Mouse (Mus musculus) mammary gland, adult 2 months (tissue): ENCODE data around the gene Gm10401. TPM values are rescaled to one million over a fixed set of nuclear protein-coding genes. Genes with fewer than 3 reads are reported as not detected.

Experiments
- polyA plus RNA-seq: library from polyadenylated mRNA; depleted of rRNA; stranded (reverse); fragments of >200 nt; gene quantifications from 2 replicates; pipeline ENCODE4 v1.2.3, GENCODE M21; 2012; ENCODE audit warnings: low replicate concordance; rRNA removed

Gene Gm10401
- not detected in 2 replicates for polyA plus RNA-seq

GRCm38 (mm10) chr5:115098195-115098594 is at the start of gene Gm10401:
Gene Gm10401, minus strand, starts transcription at chr5:115098295.

GRCm38 (mm10) chr5:115134234-115135165 is 36.4 kb upstream of the Gm10401 start, which contains the start of gene Unc119b:
Gene Unc119b, minus strand, starts transcription at chr5:115134975.

GRCm38 (mm10) chr5:115118961-115119570 is 21.0 kb upstream of the Gm10401 start, which contains the start of gene Acads:
Gene Acads, minus strand, starts transcription at chr5:115119346.

Other genes with a start within 250 kb of the Gm10401 start
- gene 4930519G04Rik, start 244.6 kb downstream of the Gm10401 start, polyA plus RNA-seq = not detected in 2 replicates
- not detected in 2 replicates for gene Gm9936, start 239.6 kb downstream of the Gm10401 start, polyA plus RNA-seq
- 9.2 and 27.5 TPM in 2 replicates for gene Oasl2, start 201.4 kb downstream of the Gm10401 start, polyA plus RNA-seq
- gene Oasl1, start 175.1 kb downstream of the Gm10401 start, polyA plus RNA-seq = 10.2 and 12.7 TPM in 2 replicates
- 15.6 and 18.0 TPM in 2 replicates for gene 2210016L21Rik, start 156.1 kb downstream of the Gm10401 start, polyA plus RNA-seq
- gene Hnf1a, start 127.2 kb downstream of the Gm10401 start, polyA plus RNA-seq = 0.17 TPM in 1 of 2 replicates, not detected in the other
- 60.9 and 73.7 TPM in 2 replicates for gene Sppl3, start 87.2 kb downstream of the Gm10401 start, polyA plus RNA-seq
- gene Acads, start 21.1 kb upstream of the Gm10401 start, polyA plus RNA-seq = 174 and 188 TPM in 2 replicates
- 39.5 and 43.4 TPM in 2 replicates for gene Unc119b, start 36.7 kb upstream of the Gm10401 start, polyA plus RNA-seq
- gene Mlec, start 59.9 kb upstream of the Gm10401 start, polyA plus RNA-seq = 65.7 and 84.4 TPM in 2 replicates
- gene Cabp1, start 96.1 kb upstream of the Gm10401 start, polyA plus RNA-seq = 1.4 and 2.3 TPM in 2 replicates
- gene Pop5, start 137.5 kb upstream of the Gm10401 start, polyA plus RNA-seq = 91.7 and 132 TPM in 2 replicates
- 133 and 176 TPM in 2 replicates for gene Rnf10, start 174.6 kb upstream of the Gm10401 start, polyA plus RNA-seq
- gene Coq5, start 181.4 kb upstream of the Gm10401 start, polyA plus RNA-seq = 13.2 and 31.3 TPM in 2 replicates
- gene Dynll1, start 202.7 kb upstream of the Gm10401 start, polyA plus RNA-seq = 139 and 169 TPM in 2 replicates
- 24.4 and 53.3 TPM in 2 replicates for gene Srsf9, start 228.9 kb upstream of the Gm10401 start, polyA plus RNA-seq
- 9.3 and 17.8 TPM in 2 replicates for gene Gatc, start 242.9 kb upstream of the Gm10401 start, polyA plus RNA-seq
- 9.2 and 15.3 TPM in 2 replicates for gene Triap1, start 242.9 kb upstream of the Gm10401 start, polyA plus RNA-seq